Mouse (Mus musculus) forebrain, embryonic 15.5 days (tissue): ENCODE measurements around the gene Rragc. TPM values are rescaled to one million over a fixed set of nuclear protein-coding genes. Genes with fewer than 3 reads are reported as not detected.

ENCODE experiments used
- polyA plus RNA-seq: library from polyadenylated mRNA; unstranded; fragments of >200 nt; fragmentation: Nextera tagmentation; extraction: Ambion mirVana; gene quantifications from 2 replicates; pipeline ENCODE4 v1.2.1, GENCODE M21; 2015

The Rragc gene
- polyA plus RNA-seq, 1 experiment from 2014 or later, result 54.8 TPM

Other genes with a start within 250 kb of the Rragc start
- 73.5 and 76.0 TPM in 2 replicates for gene Macf1, start 233.1 kb upstream of the Rragc start, polyA plus RNA-seq
- gene Ndufs5, start 199.2 kb upstream of the Rragc start, polyA plus RNA-seq, result 379 and 398 TPM in 2 replicates
- 77.1 and 78.8 TPM in 2 replicates for gene Akirin1, start 167.1 kb upstream of the Rragc start, polyA plus RNA-seq
- 0.92 and 1.2 TPM in 2 replicates for gene Rhbdl2, start 129.6 kb upstream of the Rragc start, polyA plus RNA-seq
- 0.08 and 0.24 TPM in 2 replicates for gene 4933427I04Rik, start 57.8 kb upstream of the Rragc start, polyA plus RNA-seq
- gene Mycbp, start 12.6 kb upstream of the Rragc start, polyA plus RNA-seq, result 32.7 and 37.5 TPM in 2 replicates
- gene 4930535I16Rik, start 576 bp downstream of the Rragc start, polyA plus RNA-seq, result not detected in 2 replicates